ENCODE assay signal across 7 mouse cellular contexts in genomic region chr11:108909396-108910195, GRCm38 (mm10). TPM values are rescaled to one million over a fixed set of nuclear protein-coding genes. Genes with fewer than 3 reads are reported as not detected.
A peak's percentile ranks its signal among the peaks of the same experiment; 100 is the strongest.
DNase-seq lines count a peak whose midpoint lies in the region; ATAC-seq lines count a peak whose summit lies in the region.

No protein-coding gene starts in this region.

- H3K4me3 ChIP-seq in lung, embryonic 15.5 days, result peak overlapping the region; percentile 19
- peak overlapping the region; percentile 34 for H3K4me3 ChIP-seq in forebrain, embryonic 10.5 days
- H3K4me3 ChIP-seq in limb, embryonic 12.5 days (replicated peaks), result peak overlapping the region; percentile 26
- H3K4me3 ChIP-seq in stomach, embryonic 14.5 days (ENCODE audit: low read depth, low read length), result no peak overlapping the region

- no peak for DNase-seq in lung, postnatal 10 days
- no peak for DNase-seq in forebrain, embryonic 10.5 days (ENCODE audit: extremely low spot score, low spot score)
- no peak for DNase-seq in adrenal gland, adult 8-10 months
- no peak for DNase-seq in left cerebral cortex, adult 11 months (ENCODE audit: low spot score)

- H3K36me3 ChIP-seq in lung, embryonic 15.5 days, result no peaks in the 10 kb centered on the region
- no peaks in the 10 kb centered on the region for H3K36me3 ChIP-seq in forebrain, embryonic 10.5 days (replicated peaks)
- H3K36me3 ChIP-seq in limb, embryonic 12.5 days, result no peaks in the 10 kb centered on the region
- H3K36me3 ChIP-seq in stomach, embryonic 14.5 days (ENCODE audit: control insufficient read depth, insufficient read depth, low read length), result no peaks in the 10 kb centered on the region

- no peaks in the 10 kb centered on the region for H3K27me3 ChIP-seq in lung, embryonic 15.5 days
- peaks cover 66% of the 10 kb centered on the region for H3K27me3 ChIP-seq in forebrain, embryonic 10.5 days (ENCODE audit: poor library complexity, severe bottlenecking)
- peaks cover 13% of the 10 kb centered on the region for H3K27me3 ChIP-seq in limb, embryonic 12.5 days
- no peaks in the 10 kb centered on the region for H3K27me3 ChIP-seq in stomach, embryonic 14.5 days (ENCODE audit: control insufficient read depth, insufficient read depth, low read length)

- 8% methylated on average over 24 of the region's 24 CpGs for WGBS in lung, embryonic 15.5 days
- WGBS in forebrain, embryonic 10.5 days, result 7% methylated on average over 24 of the region's 24 CpGs
- 6% methylated on average over 24 of the region's 24 CpGs for WGBS in limb, embryonic 12.5 days
- 6% methylated on average over 24 of the region's 24 CpGs for WGBS in stomach, embryonic 14.5 days

- H3K4me2 ChIP-seq in lung, embryonic 15.5 days, result peak overlapping the region; percentile 56
- peak overlapping the region; percentile 54 for H3K4me2 ChIP-seq in limb, embryonic 12.5 days
- H3K4me2 ChIP-seq in stomach, embryonic 14.5 days (replicated peaks; ENCODE audit: low read depth, low read length), result peak overlapping the region; percentile 37

- H3K9me3 ChIP-seq in lung, embryonic 15.5 days, result no peaks in the 10 kb centered on the region
- peaks cover 8% of the 10 kb centered on the region; the same call in 1 of the 2 replicates for H3K9me3 ChIP-seq in forebrain, embryonic 10.5 days
- H3K9me3 ChIP-seq in limb, embryonic 12.5 days, result no peaks in the 10 kb centered on the region
- no peaks in the 10 kb centered on the region for H3K9me3 ChIP-seq in stomach, embryonic 14.5 days (ENCODE audit: control insufficient read depth, low read depth, low read length)

- H3K27ac ChIP-seq in lung, embryonic 15.5 days, result no peak overlapping the region
- H3K27ac ChIP-seq in forebrain, embryonic 10.5 days, result peak overlapping the region; percentile 52; the same call in 1 of the 2 replicates
- no peak overlapping the region for H3K27ac ChIP-seq in limb, embryonic 12.5 days
- H3K27ac ChIP-seq in stomach, embryonic 14.5 days (ENCODE audit: low read length), result no peak overlapping the region

- no peak overlapping the region for H3K9ac ChIP-seq in lung, embryonic 15.5 days
- H3K9ac ChIP-seq in limb, embryonic 12.5 days (replicated peaks), result 0 out of 2 replicates have a peak overlapping the region, but pooled peaks have one; percentile 34
- H3K9ac ChIP-seq in stomach, embryonic 14.5 days (replicated peaks; ENCODE audit: low read depth, low read length), result no peak overlapping the region

- H3K4me1 ChIP-seq in lung, embryonic 15.5 days, result peaks cover 21% of the 10 kb centered on the region
- H3K4me1 ChIP-seq in forebrain, embryonic 10.5 days, result peaks cover 37% of the 10 kb centered on the region
- peaks cover 39% of the 10 kb centered on the region for H3K4me1 ChIP-seq in limb, embryonic 12.5 days (replicated peaks)
- H3K4me1 ChIP-seq in stomach, embryonic 14.5 days (ENCODE audit: control insufficient read depth, insufficient read depth, low read length), result peaks cover 9% of the 10 kb centered on the region

- ATAC-seq in lung, embryonic 15.5 days (ENCODE audit: borderline replicate concordance, extremely low read depth, low FRiP score, low TSS enrichment), result no peak
- peak; percentile 45; the same call in 1 of the 2 replicates for ATAC-seq in limb, embryonic 12.5 days (ENCODE audit: insufficient number of reproducible peaks, insufficient read depth, low FRiP score, low TSS enrichment, low read depth)
- ATAC-seq in stomach, embryonic 14.5 days (ENCODE audit: insufficient number of reproducible peaks, insufficient read depth, low FRiP score, low read depth), result no peak

RNA-seq across cellular contexts. Expression of gene Axin2, which starts 10.6 kb away (rescaled TPM):
- 8.4 TPM in 2 replicates for polyA plus RNA-seq in lung, embryonic 15.5 days (2015; fragmentation: Nextera tagmentation; extraction: Ambion mirVana)
- polyA plus RNA-seq in forebrain, embryonic 10.5 days (2016; fragmentation: Nextera tagmentation; extraction: Ambion mirVana), result 12.8 and 14.3 TPM in 2 replicates
- polyA plus RNA-seq in limb, embryonic 12.5 days (2016; fragmentation: Nextera tagmentation; extraction: Ambion mirVana), result 19.6 and 20.2 TPM in 2 replicates
- 3.9 and 7.0 TPM in 2 replicates for polyA plus RNA-seq in stomach, embryonic 14.5 days (2014; fragmentation: Nextera tagmentation; extraction: Ambion mirVana)
- 10 to 100 TPM; 42.3 to 93.1 (median 66.6) TPM for total RNA-seq in adrenal gland, adult 8-10 months (2022)
